9 mouse cellular contexts compared by ENCODE assay signal in the genomic region with DNA sequence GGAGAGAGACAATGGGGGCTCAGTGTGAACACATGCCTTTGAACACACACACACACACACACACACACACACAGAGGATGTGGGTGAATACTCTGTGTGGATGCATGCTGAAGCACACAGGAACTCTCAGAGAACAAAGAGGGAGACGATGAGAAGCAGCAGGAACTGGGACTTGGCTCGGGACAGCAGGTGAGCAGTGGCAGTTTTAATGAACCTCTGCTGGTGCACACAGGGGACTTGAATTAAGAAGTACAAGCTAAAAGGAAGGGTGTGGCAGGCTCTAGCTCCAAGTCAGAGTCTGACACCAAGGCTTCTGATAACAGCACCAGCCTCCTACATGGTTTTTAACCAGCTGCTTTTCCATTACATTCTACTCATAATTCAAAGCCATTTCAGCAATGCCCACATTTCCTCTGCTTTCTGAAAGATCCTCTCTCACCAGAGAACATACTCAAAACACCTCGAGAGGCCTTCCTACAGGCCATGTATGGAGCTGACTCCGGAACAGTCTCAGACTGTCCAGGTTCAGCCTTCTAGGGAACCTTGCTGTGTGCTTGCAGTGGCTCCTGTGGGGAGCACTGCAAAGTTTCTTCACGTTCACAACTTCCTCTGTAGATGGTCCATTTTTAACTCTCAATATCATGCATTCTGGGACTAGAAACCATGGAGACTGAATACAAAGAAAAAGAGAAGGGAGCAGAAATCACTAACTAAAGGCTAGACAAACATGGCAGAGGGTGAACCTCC.
DNase-seq lines count a peak whose midpoint lies in the region; ATAC-seq and TF ChIP-seq lines count a peak whose summit lies in the region.
"Had no signal": no experiment of that assay in that cellular context is flagged by ENCODE, and none has a peak within 500 bp of the region (broad histone marks: within the 10 kb centered on the region; RNA-seq: fewer than 3 reads in every experiment).

No protein-coding gene starts in this region.

- no peaks in the 10 kb centered on the region for H3K36me3 ChIP-seq in midbrain, embryonic 16.5 days (ENCODE audit: control insufficient read depth, insufficient read depth, low read length)
- H3K36me3 ChIP-seq in midbrain, embryonic 11.5 days (ENCODE audit: control insufficient read depth, insufficient read depth, low read length): no peaks in the 10 kb centered on the region
- no peaks in the 10 kb centered on the region for H3K36me3 ChIP-seq in liver, postnatal 0 days (replicated peaks; ENCODE audit: insufficient read depth, low read length)
- H3K36me3 ChIP-seq in kidney, embryonic 14.5 days (ENCODE audit: control insufficient read depth, insufficient read depth, low read length): no peaks in the 10 kb centered on the region

- H3K4me3 ChIP-seq in midbrain, embryonic 16.5 days (ENCODE audit: low read depth, low read length): no peak overlapping the region
- H3K4me3 ChIP-seq in midbrain, embryonic 11.5 days (ENCODE audit: low read depth, low read length): no peak overlapping the region
- H3K4me3 ChIP-seq in liver, postnatal 0 days (ENCODE audit: low read depth, low read length): no peak overlapping the region
- H3K4me3 ChIP-seq in kidney, embryonic 14.5 days (ENCODE audit: low read length): no peak overlapping the region

- TF ChIP-seq EP300 in liver, postnatal 0 days (IDR thresholded peaks at IDR 0.05; ENCODE audit: low read depth): no peak

- H3K4me2 ChIP-seq in midbrain, embryonic 16.5 days (ENCODE audit: low read length): no peak overlapping the region
- H3K4me2 ChIP-seq in midbrain, embryonic 11.5 days: no peak overlapping the region
- H3K4me2 ChIP-seq in liver, postnatal 0 days (ENCODE audit: low read depth, low read length): peak overlapping the region; percentile 27; the same call in 1 of the 2 replicates
- H3K4me2 ChIP-seq in kidney, embryonic 14.5 days (replicated peaks; ENCODE audit: low read depth, low read length): no peak overlapping the region

- H3K9ac ChIP-seq in midbrain, embryonic 16.5 days (ENCODE audit: low read depth, low read length): no peak overlapping the region
- H3K9ac ChIP-seq in midbrain, embryonic 11.5 days (ENCODE audit: low read length): no peak overlapping the region; the same call in 1 of the 2 replicates
- H3K9ac ChIP-seq in liver, postnatal 0 days (replicated peaks): no peak overlapping the region
- H3K9ac ChIP-seq in kidney, embryonic 14.5 days (ENCODE audit: low read depth, low read length): no peak overlapping the region

- 34% methylated on average over 5 of the region's 5 CpGs for WGBS in midbrain, embryonic 16.5 days
- WGBS in midbrain, embryonic 11.5 days: 45% methylated on average over 5 of the region's 5 CpGs
- 37% methylated on average over 5 of the region's 5 CpGs for WGBS in liver, postnatal 0 days (ENCODE audit: insufficient replicate concordance)
- WGBS in kidney, embryonic 14.5 days: 63% methylated on average over 5 of the region's 5 CpGs

- no peaks in the 10 kb centered on the region for H3K27me3 ChIP-seq in midbrain, embryonic 16.5 days (ENCODE audit: control insufficient read depth, insufficient read depth, low read depth, low read length)
- H3K27me3 ChIP-seq in midbrain, embryonic 11.5 days (ENCODE audit: control insufficient read depth, insufficient read depth, low read length): no peaks in the 10 kb centered on the region
- no peaks in the 10 kb centered on the region for H3K27me3 ChIP-seq in liver, postnatal 0 days (ENCODE audit: insufficient read depth, low read length)
- no peaks in the 10 kb centered on the region for H3K27me3 ChIP-seq in kidney, embryonic 14.5 days (ENCODE audit: control insufficient read depth, insufficient read depth, low read length)

- no peaks in the 10 kb centered on the region for H3K9me3 ChIP-seq in midbrain, embryonic 16.5 days (replicated peaks; ENCODE audit: control insufficient read depth, low read length, poor library complexity, severe bottlenecking)
- no peaks in the 10 kb centered on the region for H3K9me3 ChIP-seq in midbrain, embryonic 11.5 days (ENCODE audit: control insufficient read depth, low read length)
- no peaks in the 10 kb centered on the region for H3K9me3 ChIP-seq in liver, postnatal 0 days (ENCODE audit: low read length)
- no peaks in the 10 kb centered on the region for H3K9me3 ChIP-seq in kidney, embryonic 14.5 days (ENCODE audit: control insufficient read depth, low read length)

- no peak for TF ChIP-seq CTCF in liver, postnatal 0 days (IDR thresholded peaks at IDR 0.05; ENCODE audit: low read depth)

- no peak for DNase-seq in frontal cortex, postnatal 25 days (ENCODE audit: low spot score in 2 of 2)
- DNase-seq in midbrain, embryonic 11.5 days (ENCODE audit: low spot score, missing footprints): no peak
- no peak for DNase-seq in liver, postnatal 0 days
- peak; percentile 71 for DNase-seq in thymus, postnatal 4 days
- DNase-seq in left cerebral cortex, postnatal 36 days (ENCODE audit: low spot score in 2 of 2): no peak
- DNase-seq: cerebellum, postnatal 36 days had no signal

- H3K4me1 ChIP-seq in midbrain, embryonic 16.5 days (ENCODE audit: control insufficient read depth, insufficient read depth, low read length): peaks cover 27% of the 10 kb centered on the region
- peaks cover 27% of the 10 kb centered on the region for H3K4me1 ChIP-seq in midbrain, embryonic 11.5 days (ENCODE audit: control insufficient read depth, insufficient read depth, low read length)
- H3K4me1 ChIP-seq in liver, postnatal 0 days (ENCODE audit: insufficient read depth): peaks cover 22% of the 10 kb centered on the region
- peaks cover 19% of the 10 kb centered on the region; the same call in 1 of the 2 replicates for H3K4me1 ChIP-seq in kidney, embryonic 14.5 days (ENCODE audit: control insufficient read depth, insufficient read depth, low read length)

- ATAC-seq in frontal cortex, adult (ENCODE audit: low TSS enrichment): peak; percentile 57
- 0 out of 2 replicates have a peak, but pooled peaks have one; percentile 54 for ATAC-seq in midbrain, embryonic 16.5 days
- no peak for ATAC-seq in midbrain, embryonic 11.5 days (ENCODE audit: low FRiP score)
- ATAC-seq in liver, postnatal 0 days: no peak
- ATAC-seq in kidney, embryonic 14.5 days (ENCODE audit: low FRiP score, low TSS enrichment): no peak

- intact Hi-C loops in left cerebral cortex, postnatal 36 days (cut with DNase I): loop anchor here (10.0 kb wide), 1 partner anchor 207 kb away; a partner anchor contains a TSS

- 0 out of 2 replicates have a peak overlapping the region, but pooled peaks have one; percentile 17 for H3K27ac ChIP-seq in midbrain, embryonic 16.5 days (ENCODE audit: low read length)
- no peak overlapping the region for H3K27ac ChIP-seq in midbrain, embryonic 11.5 days (ENCODE audit: low read depth, low read length)
- no peak overlapping the region; the same call in 1 of the 2 replicates for H3K27ac ChIP-seq in liver, postnatal 0 days (ENCODE audit: low read depth)
- H3K27ac ChIP-seq in kidney, embryonic 14.5 days (ENCODE audit: low read depth, low read length): no peak overlapping the region

Comparison
In these comparisons a context has a peak if more than half of its experiments do, and no peak if none do; other contexts are left out.
1. ATAC-seq: peak in frontal cortex, adult (single experiment) and midbrain, embryonic 16.5 days (single experiment); none in midbrain, embryonic 11.5 days (single experiment), liver, postnatal 0 days (single experiment) and kidney, embryonic 14.5 days (single experiment).